Mouse (Mus musculus) heart, postnatal 36 days (tissue): ENCODE data around the gene Dmbt1. TPM values are rescaled to one million over a fixed set of nuclear protein-coding genes. Genes with fewer than 3 reads are reported as not detected.
"Not testable (repeated sequence)": the region's sequence is repeated elsewhere in the genome, so short reads cannot be mapped to it uniquely, and the experiment has no call there.

Experiments used
- DNase-seq, 2 experiments: peaks; one replicate each; pipeline ENCODE4 v3.0.0; 2021 to 2022
- intact Hi-C: fragments of 180-260 bp; cut with DNase I; formaldehyde crosslinking; loops from one replicate; pipeline ENCODE4 v1.15.1; 2025
- total RNA-seq, 2 experiments: library from RNA; stranded (reverse); gene quantifications; 2 replicates each; pipeline ENCODE4 v1.2.3; 2021

Gene Dmbt1
- total RNA-seq, 2 experiments from 2014 or later = not detected

DNA sequence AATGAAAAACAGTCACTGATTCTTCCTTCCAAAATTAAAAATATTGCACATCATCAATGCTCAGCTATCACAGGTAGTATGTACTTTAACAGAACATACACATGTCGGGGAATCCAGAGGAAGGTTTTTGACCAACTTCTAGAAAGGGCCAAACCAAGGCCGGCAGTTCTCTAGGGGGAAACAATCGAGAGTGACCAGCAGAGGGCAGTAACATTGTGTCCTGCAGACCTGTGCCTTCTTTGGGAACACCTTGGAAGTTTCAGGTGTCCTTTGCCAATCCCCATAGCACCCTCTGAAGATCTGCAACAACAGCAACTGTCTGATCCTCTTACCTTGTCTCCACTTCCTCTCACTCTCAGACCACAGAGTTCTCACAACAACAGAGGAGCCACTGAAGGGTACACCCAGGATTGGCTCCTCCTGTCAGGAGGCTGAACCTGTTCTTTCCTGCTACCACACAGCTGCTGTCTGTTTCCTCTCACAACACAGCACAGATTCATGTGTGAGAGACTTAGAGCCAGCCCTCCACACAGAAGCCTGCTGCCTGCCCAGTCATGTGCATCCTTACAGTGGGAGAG is 13.5 kb downstream of the Dmbt1 start:
- intact Hi-C loops, DNase-seq: not testable (repeated sequence)

DNA sequence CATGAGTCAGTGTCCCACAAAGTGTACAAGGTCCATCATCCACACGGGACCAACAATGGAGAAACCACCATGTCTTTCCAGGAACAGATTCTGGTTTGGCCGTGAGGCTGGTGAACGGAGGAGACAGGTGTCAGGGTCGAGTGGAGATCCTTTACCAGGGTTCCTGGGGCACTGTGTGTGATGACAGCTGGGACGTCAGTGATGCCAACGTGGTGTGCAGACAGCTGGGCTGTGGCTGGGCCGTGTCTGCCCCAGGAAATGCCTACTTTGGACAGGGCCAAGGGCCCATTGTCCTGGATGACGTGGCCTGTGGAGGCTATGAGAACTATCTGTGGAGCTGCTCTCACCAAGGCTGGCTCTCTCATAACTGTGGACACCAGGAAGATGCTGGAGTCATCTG is 18.0 kb downstream of the Dmbt1 start:
- intact Hi-C loops, DNase-seq: not testable (repeated sequence)

DNA sequence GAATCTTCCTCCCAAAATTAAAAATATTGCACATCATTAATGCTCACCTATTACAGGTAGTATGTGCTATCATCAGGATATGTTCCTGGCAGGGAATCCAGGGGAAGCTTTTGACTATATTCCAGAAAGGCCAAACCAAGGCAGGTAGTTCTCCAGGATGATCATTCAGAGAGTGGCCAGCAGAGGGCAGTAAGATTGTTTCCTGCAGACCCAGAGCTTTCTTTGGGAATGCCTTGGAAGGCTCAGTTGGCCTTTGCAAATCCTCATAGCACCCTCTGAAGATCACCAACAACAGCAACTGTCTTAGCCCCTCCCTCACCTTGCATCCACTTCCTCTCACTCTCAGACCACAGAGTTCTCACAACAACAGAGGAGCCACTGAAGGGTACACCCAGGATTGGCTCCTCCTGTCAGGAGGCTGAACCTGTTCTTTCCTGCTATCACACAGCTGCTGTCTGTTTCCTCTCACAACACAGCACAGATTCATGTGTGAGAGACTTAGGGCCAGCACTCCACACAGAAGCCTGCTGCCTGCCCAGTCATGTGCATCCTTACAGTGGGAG is 23.0 kb downstream of the Dmbt1 start:
- intact Hi-C loops = no loop called here
- no peak for DNase-seq

DNA sequence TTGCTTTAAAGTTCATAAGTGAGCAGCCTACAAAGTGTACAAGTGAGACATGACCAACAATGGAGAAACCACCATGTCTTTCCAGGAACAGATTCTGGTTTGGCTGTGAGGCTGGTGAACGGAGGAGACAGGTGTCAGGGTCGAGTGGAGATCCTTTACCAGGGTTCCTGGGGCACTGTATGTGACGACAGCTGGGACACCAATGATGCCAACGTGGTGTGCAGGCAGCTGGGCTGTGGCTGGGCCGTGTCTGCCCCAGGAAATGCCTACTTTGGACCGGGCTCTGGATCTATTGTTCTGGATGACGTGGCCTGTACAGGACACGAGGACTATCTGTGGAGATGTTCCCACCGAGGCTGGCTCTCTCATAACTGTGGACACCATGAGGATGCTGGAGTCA is 26.1 kb downstream of the Dmbt1 start:
- intact Hi-C loops, DNase-seq: not testable (repeated sequence)

DNA sequence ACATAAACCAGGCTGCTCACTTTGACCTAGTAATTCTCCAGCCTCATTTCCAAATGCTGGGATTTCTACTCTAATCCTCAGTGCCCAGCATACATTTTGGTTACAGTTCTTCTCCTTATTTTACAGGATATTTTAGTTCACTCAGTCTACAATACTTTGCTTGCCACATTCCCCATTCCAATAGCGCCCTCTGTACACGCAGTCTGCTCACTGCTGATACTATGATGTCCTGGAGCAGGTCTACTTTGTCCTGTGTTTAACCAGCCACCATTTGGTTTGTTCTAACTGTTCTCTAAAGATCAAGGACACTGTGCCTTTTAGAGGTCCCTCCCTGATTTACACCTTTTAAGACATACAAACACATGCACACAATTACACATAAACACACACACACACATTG is 28.0 kb downstream of the Dmbt1 start:
- intact Hi-C loops = not testable (repeated sequence)
- peak in 1 of 2 experiments; percentile 10 for DNase-seq

DNA sequence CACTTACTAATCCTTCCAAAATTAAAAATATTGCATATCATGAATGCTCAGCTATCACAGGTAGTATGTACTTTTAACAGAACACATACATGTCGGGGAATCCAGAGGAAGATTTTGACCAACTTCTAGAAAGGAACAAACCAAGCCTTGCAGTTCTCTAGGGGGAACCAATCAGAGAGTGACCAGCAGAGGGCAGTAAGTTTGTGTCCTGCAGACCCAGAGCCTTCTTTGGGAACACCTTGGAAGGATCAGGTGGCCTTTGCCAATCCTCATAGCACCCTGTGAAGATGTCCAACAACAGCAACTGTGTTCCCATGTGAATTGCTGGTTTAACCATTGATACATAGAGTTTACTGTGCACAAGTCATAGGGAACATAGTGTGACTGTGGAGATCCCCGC is 30.7 kb downstream of the Dmbt1 start:
- intact Hi-C loops = no loop called here
- DNase-seq = no peak

DNA sequence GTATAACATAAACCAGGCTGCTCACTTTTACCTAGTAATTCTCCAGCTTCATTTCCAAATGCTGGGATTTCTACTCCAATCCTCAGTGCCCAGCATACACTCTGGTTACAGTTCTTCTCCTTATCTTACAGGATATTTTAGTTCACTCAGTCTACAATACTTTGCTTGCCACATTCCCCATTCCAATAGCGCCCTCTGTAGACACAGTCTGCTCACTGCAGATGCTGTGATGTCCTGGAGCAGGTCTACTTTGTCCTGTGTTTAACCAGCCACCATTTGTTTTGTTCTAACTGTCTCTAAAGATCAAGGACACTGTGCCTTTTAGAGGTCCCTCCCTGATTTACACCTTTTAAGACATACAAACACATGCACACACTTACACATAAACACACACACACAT is 36.3 kb downstream of the Dmbt1 start:
- DNase-seq = peak in 1 of 2 experiments; percentile 34
- intact Hi-C loops = not testable (repeated sequence)

DNA sequence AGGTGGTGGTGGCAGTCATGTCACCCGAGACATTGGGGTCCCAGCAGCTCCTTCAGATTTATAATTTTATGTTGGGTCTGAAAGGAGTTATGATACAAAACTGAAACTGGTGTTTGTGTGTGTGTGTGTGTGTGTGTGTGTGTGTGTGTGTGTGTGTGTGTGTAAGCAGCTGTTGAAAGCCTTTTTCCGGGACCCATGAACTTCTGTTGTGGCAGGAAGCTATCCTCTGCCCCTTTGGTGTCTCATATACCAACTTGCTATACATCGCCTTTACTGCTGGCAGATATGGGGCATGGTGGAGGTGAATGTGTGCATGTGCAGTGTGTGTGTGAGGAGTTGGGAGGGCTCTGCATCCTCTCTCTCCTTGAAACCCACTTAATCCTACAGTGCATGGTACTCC is 41.6 kb downstream of the Dmbt1 start:
- DNase-seq, intact Hi-C loops: not testable (repeated sequence)

DNA sequence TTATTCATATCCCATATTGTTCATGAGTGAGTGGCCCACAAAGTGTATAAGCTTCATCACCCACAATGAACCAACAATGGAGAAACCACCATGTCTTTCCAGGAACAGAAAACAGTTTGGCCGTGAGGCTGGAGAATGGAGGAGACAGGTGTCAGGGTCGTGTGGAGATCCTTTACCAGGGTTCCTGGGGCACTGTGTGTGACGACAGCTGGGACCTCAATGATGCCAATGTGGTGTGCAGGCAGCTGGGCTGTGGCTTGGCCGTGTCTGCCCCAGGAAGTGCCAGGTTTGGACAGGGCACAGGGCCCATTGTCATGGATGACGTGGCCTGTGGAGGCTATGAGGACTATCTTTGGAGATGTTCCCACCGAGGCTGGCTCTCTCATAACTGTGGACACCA is 42.2 kb downstream of the Dmbt1 start:
- intact Hi-C loops = not testable (repeated sequence)

DNA sequence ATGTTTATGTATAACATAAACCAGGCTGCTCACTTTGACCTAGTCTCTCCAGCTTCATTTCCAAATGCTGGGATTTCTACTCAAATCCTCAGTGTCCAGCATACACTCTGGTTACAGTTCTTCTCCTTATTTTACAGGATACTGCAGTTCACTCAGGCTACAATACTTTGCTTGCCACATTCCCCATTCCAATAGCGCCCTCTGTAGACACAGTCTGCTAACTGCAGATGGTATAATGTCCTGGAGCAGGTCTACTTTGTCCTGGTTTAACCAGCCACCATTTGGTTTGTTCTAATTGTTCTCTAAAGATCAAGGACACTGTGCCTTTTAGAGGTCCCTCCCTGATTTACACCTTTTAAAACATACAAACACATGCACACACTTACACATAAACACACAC is 44.1 kb downstream of the Dmbt1 start:
- intact Hi-C loops = no loop called here
- DNase-seq = peak in 1 of 2 experiments; percentile 10

More for the DNA sequence above, 42.2 kb downstream of the Dmbt1 start:
- DNase-seq = not testable (repeated sequence)

DNA sequence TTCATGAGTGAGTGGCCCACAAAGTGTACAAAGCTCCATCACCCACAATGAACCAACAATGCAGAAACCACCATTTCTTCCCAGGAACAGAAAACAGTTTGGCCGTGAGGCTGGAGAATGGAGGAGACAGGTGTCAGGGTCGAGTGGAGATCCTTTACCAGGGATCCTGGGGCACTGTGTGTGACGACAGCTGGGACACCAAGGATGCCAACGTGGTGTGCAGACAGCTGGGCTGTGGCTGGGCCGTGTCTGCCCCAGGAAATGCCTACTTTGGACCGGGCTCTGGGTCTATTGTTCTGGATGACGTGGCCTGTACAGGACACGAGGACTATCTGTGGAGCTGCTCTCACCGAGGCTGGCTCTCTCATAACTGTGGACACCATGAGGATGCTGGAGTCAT is 50.5 kb downstream of the Dmbt1 start:
- DNase-seq, intact Hi-C loops: not testable (repeated sequence)

DNA sequence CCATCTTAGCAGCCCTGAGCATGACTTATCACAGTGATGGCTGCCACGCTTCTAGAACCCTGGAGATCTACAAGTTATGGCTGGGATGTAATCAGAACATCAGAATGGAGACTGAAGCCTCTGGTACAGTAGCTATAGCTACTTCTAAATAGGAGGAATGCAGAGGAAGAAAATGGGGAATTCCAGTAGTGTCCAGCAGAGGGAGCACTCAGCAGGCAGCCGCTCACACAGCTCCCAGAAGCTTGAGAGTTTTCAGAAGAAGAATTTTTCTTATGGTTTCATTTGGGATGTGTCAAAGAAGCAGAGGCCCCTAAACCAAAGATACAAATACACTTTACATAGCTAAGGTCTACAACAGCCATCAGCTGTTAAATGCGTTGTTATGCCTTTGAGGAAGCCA is 80.6 kb downstream of the Dmbt1 start:
- DNase-seq = peak; percentile 10 to 33
- intact Hi-C loops = loop anchor here (10.0 kb wide), 1 partner anchor 222 kb away; the partner anchor contains the start of gene Fam24a

DNA sequence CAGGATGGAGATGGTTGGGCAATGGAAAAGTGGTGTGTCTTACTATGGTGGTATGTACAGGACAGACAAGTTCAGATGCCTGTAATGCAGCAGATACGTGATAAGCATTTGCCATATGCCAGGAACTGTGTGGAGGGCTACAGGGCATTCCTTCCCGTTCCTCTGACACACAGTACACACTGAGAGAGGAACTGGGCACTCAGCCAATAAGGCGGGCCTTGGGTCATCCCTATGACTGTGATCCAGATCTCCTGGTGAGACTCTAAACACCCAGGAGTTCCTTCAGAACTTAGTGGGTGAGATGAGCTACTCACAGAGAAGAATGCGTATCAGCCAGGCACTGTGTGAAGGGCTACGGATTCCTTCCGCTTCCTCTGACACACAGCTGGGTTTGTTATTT is 81.8 kb downstream of the Dmbt1 start:
- intact Hi-C loops = loop anchor here (10.0 kb wide), 1 partner anchor 221 kb away; the partner anchor contains the start of gene Fam24a

DNA sequence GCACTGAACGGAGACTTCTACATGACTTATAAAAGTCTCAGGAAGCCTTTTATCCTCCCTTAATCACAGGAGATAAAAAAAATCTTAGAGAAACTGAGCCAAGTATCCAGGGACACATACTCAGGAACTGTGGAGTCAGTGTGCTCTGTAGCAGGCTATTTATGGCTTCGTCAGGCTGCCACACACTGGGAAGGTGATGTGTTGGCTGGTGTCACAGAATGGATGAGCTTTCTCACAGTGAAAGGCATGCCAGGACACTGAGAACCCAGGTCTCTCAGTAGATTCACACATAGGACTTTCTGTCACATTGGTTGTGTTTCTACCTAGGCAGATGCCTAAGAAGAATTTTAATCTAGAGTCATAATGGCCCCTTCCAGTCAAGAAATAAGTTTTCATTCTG is 82.6 kb downstream of the Dmbt1 start:
- no peak for DNase-seq
- intact Hi-C loops = loop anchor here (10.0 kb wide), 1 partner anchor 220 kb away; the partner anchor contains the start of gene Fam24a

More for the DNA sequence above, 81.8 kb downstream of the Dmbt1 start:
- no peak for DNase-seq

DNA sequence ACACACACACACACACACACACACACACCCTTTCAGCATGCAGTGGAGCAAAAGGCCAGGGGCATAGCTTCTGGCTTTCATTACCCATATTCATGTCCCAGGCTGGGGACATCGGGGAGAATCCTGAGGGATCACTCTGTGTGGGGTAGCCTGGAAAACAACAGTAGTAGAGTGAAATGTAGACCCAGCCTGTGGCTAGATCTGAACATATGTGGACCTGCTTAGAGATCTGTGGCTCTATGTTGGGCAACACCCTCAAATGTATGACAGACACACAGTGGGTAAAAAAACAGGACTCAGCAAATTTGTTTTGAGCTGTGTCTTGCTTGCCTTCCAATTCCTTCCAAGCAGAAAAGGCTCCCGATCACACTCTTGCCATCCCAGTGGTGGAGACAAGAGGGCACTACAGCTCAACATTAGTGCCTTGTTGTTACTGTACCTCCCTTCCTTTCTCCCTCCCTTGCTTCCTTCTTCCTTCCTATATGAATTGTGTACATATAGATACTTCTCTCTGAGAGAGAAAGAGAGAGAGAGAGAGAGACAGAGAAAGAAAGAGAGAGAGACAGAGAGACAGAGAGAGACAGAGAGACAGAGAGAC is 90.5 kb downstream of the Dmbt1 start:
- no peak for DNase-seq
- intact Hi-C loops = no loop called here

DNA sequence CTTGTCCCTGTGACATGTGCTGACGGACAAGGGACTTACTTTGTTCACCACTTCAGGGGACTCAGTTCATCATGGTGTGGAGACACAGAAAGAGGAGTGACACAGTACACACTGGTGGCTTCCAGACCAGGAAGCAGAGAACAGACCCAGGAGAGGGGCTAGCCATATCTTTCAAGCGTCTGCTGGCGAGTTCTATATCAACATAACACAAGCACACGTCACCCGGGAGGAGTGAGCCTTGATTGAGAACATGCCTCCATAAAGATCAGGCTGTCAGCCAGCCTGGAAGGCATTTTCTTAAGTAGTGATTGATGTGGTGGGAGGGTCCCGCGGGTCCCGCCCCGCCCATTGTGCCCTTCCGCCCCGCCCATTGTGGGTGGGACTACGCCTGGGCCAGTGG is 98.2 kb downstream of the Dmbt1 start:
- no peak for DNase-seq
- intact Hi-C loops = no loop called here

DNA sequence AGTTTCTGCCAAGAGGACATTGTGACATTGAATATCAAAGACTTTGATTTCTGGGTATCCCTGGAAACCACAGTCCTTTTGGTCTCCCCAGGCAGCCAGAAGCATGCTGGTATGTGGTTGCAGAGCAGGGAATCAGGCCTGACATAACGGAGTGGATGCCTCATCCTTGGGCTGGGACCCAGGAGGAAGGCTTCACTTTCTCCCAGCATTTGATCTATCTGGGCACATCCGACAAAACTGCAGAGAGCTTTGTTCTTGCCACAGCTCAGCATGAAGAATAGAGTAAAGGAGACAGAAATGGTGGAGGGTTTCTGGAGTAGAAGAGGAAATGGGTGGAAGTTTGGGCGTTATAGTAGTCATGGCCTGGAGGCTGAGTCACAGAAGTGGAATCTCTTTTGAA is 101.3 kb downstream of the Dmbt1 start:
- no peak for DNase-seq
- intact Hi-C loops = no loop called here

DNA sequence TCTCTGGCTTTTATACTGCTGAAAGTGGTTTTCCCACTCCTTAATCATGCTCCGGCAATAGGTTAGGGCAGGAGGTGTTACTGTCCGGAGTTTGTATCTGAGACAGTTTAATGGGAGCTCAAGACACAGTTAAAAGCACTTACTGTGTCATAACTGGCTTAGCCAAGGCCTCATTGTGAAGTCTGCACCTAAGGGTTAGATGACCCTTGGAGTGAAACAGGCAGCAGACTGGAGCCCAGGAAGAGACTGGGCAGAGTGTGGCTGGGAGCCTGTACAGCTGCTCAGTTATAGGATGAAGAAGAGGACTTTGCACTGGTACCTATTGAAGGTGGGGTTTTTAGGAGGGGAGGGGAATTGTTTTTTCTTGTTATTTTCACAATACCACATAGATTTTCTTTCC is 114.4 kb downstream of the Dmbt1 start, which contains the start of gene 4933402N03Rik:
TSS of gene 4933402N03Rik (minus strand) at position 101 of the 400 bp plus-strand sequence.
- DNase-seq = no peak
- intact Hi-C loops = no loop called here

DNA sequence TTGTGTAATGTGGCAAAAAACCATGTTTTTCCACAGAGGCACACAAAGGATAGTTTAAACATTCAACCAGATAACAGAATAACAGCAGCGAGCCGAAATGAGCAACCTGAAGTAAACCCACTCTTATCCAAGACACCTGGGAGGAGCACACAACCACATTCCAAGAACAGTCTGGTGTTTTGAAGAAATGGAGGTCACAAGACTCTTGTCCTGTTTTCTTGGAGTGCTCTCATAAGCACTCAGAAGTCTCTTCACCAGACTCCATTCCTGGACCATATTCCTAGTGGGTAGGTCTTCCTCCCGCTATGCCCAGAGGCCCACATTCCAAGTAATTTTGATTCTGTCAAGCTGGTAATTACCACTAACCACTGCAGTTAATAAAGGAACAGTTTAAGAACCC is 118.3 kb downstream of the Dmbt1 start:
- intact Hi-C loops = no loop called here
- no peak for DNase-seq

DNA sequence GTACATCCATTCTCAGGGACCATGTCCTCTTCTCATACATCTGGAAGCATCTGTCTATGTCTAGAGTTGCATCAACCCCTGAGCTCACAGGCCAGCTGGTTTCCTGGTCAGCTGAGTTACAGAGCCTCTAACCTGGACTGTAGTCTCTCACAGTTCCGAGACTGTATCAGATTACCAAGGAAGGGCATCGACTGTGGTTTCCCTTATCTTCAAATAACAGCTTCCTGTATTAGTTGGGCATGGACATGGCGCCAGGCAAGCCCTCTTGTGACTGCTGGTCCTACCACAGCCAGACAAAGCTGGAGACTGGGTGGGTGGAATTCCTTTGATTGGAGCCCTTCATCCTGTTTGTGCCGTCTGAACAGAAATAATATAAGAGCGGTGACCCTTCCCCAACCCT is 121.2 kb downstream of the Dmbt1 start:
- intact Hi-C loops = no loop called here
- DNase-seq = no peak

DNA sequence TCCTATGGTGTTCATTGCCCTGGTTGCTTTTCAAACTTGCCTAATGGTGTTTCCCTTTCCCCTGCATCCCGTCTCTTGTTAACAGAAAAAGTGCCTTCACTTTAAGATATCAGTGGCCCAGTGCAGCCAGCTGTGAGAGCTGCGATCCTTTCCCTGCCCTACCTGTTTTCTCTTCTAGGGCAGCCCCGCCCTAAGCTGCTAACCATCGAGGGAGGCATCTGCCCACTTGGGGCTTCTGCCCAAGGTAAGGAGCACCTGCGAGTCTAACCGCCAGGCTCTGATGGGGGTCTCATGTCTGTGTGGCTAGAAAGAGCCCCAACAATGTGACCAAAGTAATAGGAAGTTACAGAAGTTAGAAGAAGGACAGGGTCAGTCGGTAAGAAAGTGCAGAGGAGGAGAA is 130.4 kb downstream of the Dmbt1 start:
- no peak for DNase-seq
- intact Hi-C loops = no loop called here

DNA sequence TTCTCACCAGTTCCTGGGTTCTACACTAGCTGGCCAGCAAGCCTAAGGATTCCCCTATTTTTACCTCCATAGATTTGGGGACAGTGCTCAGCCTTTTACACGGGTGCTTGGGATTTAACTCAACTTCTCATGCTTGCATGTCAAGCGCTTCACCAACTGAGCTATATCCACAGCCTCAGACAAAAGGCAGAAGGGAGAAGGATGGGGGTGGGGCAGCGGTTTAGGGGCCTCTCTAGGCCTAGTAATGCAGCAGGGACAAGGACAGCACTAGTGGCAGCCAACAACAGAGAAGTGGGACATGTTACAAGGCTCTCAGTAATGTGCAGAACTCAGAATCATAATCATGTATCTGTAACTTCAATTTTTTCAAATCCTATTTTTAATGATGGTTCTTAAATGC is 135.9 kb downstream of the Dmbt1 start:
- no peak for DNase-seq
- intact Hi-C loops = no loop called here
